Comparison of ENCODE assay signal across 8 mouse cellular contexts in genomic region chr14:50930754-50931492, GRCm38 (mm10). TPM values are rescaled to one million over a fixed set of nuclear protein-coding genes. Genes with fewer than 3 reads are reported as not detected.
DNase-seq lines count a peak whose midpoint lies in the region; ATAC-seq lines count a peak whose summit lies in the region.

Pip4p1 (minus strand) TSS chr14:50930856.
Pnp (plus strand) TSS chr14:50931082.

- DNase-seq in B cell, adult 2 months: peak; percentile 99 to 100
- DNase-seq in brain, adult 2 months (ENCODE audit: low read depth, low spot score): peak; percentile 100
- peak; percentile 100 for DNase-seq in heart, embryonic 10.5 days (ENCODE audit: low spot score)
- peak; percentile 99 for DNase-seq in liver
- DNase-seq in spleen, postnatal 4 days (ENCODE audit: low spot score in 2 of 2): peak; percentile 99

- no peaks in the 10 kb centered on the region for H3K9me3 ChIP-seq in heart, embryonic 10.5 days
- no peaks in the 10 kb centered on the region for H3K9me3 ChIP-seq in kidney, embryonic 15.5 days (replicated peaks)

- H3K27me3 ChIP-seq in heart, embryonic 10.5 days (ENCODE audit: insufficient read depth, poor library complexity, severe bottlenecking): no peaks in the 10 kb centered on the region
- no peaks in the 10 kb centered on the region for H3K27me3 ChIP-seq in kidney, embryonic 15.5 days

- peak within 1 kb of the TSS; percentile 96 for H3K27ac ChIP-seq in heart, embryonic 10.5 days
- H3K27ac ChIP-seq in kidney, embryonic 15.5 days: peak within 1 kb of the TSS; percentile 95

- H3K4me3 ChIP-seq in heart, embryonic 10.5 days: peak within 1 kb of the TSS; percentile 98
- peak within 1 kb of the TSS; percentile 100 for H3K4me3 ChIP-seq in kidney, embryonic 15.5 days (replicated peaks)

- WGBS in heart, embryonic 10.5 days: under 1% methylated on average over 68 of the region's 68 CpGs
- under 1% methylated on average over 67 of the region's 68 CpGs for WGBS in kidney, embryonic 15.5 days

- H3K4me2 ChIP-seq in kidney, embryonic 15.5 days: peak within 1 kb of the TSS; percentile 84

- peaks cover 11% of the 10 kb centered on the region; the same call in 1 of the 2 replicates for H3K4me1 ChIP-seq in heart, embryonic 10.5 days
- peaks cover 34% of the 10 kb centered on the region for H3K4me1 ChIP-seq in kidney, embryonic 15.5 days

- H3K36me3 ChIP-seq in heart, embryonic 10.5 days: peaks cover 35% of the 10 kb centered on the region
- H3K36me3 ChIP-seq in kidney, embryonic 15.5 days: peaks cover 34% of the 10 kb centered on the region

- peak within 1 kb of the TSS; percentile 99 for H3K9ac ChIP-seq in kidney, embryonic 15.5 days

- ATAC-seq in erythroblast, adult 5-6 weeks (replicated peaks; ENCODE audit: low FRiP score, poor library complexity, severe bottlenecking): peak; percentile 91
- ATAC-seq in kidney, embryonic 15.5 days (replicated peaks; ENCODE audit: low FRiP score): peak; percentile 100
- peak; percentile 95 for ATAC-seq in monocyte, adult 5-6 weeks (replicated peaks; ENCODE audit: insufficient number of reproducible peaks, low FRiP score, low TSS enrichment, poor library complexity, severe bottlenecking)

RNA-seq across cellular contexts. Expression of gene Pip4p1, which starts in this region (rescaled TPM):
- total RNA-seq in erythroblast, adult 5-6 weeks (2015; ENCODE audit: low replicate concordance): 19.6 and 22.3 TPM in 2 replicates
- 18.0 and 21.5 TPM in 2 replicates for total RNA-seq in erythroblast, adult 5-6 weeks (2017; ENCODE audit: low replicate concordance)
- 36.1 and 44.7 TPM in 2 replicates for polyA plus RNA-seq in heart, embryonic 10.5 days (2016; fragmentation: Nextera tagmentation; extraction: Ambion mirVana)
- polyA plus RNA-seq in kidney, embryonic 15.5 days (2015; fragmentation: Nextera tagmentation; extraction: Ambion mirVana): 49.5 and 53.9 TPM in 2 replicates
- 34.7 to 50.0 TPM (median 44.9 TPM) in 3 replicates for total RNA-seq in monocyte, adult 5-6 weeks (2017)

RNA-seq across cellular contexts. Expression of gene Pnp, which starts in this region (rescaled TPM):
- 357 and 415 TPM in 2 replicates for total RNA-seq in erythroblast, adult 5-6 weeks (2015; ENCODE audit: low replicate concordance)
- total RNA-seq in erythroblast, adult 5-6 weeks (2017; ENCODE audit: low replicate concordance): 529 and 542 TPM in 2 replicates
- 44.3 and 63.0 TPM in 2 replicates for polyA plus RNA-seq in heart, embryonic 10.5 days (2016; fragmentation: Nextera tagmentation; extraction: Ambion mirVana)
- 74.3 and 78.6 TPM in 2 replicates for polyA plus RNA-seq in kidney, embryonic 15.5 days (2015; fragmentation: Nextera tagmentation; extraction: Ambion mirVana)
- total RNA-seq in monocyte, adult 5-6 weeks (2017): 61.9 to 69.4 TPM (median 68.2 TPM) in 3 replicates

Comparison
In these comparisons a context has a peak if more than half of its experiments do, and no peak if none do; other contexts are left out.
1. Peak in every context shown above with its lines: DNase-seq, ATAC-seq, H3K4me3 ChIP-seq and H3K27ac ChIP-seq.